Mouse (Mus musculus) liver, embryonic 12.5 days (tissue): ENCODE measurements around the gene Myo15b. TPM values are rescaled to one million over a fixed set of nuclear protein-coding genes. Genes with fewer than 3 reads are reported as not detected.
A peak's percentile ranks its signal among the peaks of the same experiment; 100 is the strongest.

Experiments used
- ATAC-seq: fragments of 200-750 bp; cut with Nextera tagmentation; 2 replicates; pipeline ENCODE4 v1.8.0; 2017; ENCODE audit warnings: moderate number of reproducible peaks, mild to moderate bottlenecking, moderate library complexity
- H3K27ac ChIP-seq: fragments of 300-500 bp; sonication (generic); 2 replicates; pipeline ENCODE4 v1.5.1; 2016; ENCODE audit warnings: mild to moderate bottlenecking
- H3K27me3 ChIP-seq: fragments of 300-500 bp; sonication (generic); replicated peaks from 2 replicates; pipeline ENCODE4 v1.6.1; 2016; ENCODE audit warnings: mild to moderate bottlenecking, moderate library complexity
- H3K36me3 ChIP-seq: fragments of 300-500 bp; sonication (generic); 2 replicates; pipeline ENCODE4 v1.6.1; 2016; ENCODE audit warnings: mild to moderate bottlenecking, moderate library complexity
- H3K4me1 ChIP-seq: fragments of 300-500 bp; sonication (generic); 2 replicates; pipeline ENCODE4 v1.6.1; 2016
- H3K4me2 ChIP-seq: fragments of 300-500 bp; sonication (generic); 2 replicates; pipeline ENCODE4 v1.6.1; 2016; ENCODE audit warnings: mild to moderate bottlenecking, moderate library complexity
- H3K4me3 ChIP-seq: fragments of 300-500 bp; sonication (generic); 2 replicates; pipeline ENCODE4 v1.5.1; 2016; ENCODE audit warnings: mild to moderate bottlenecking, moderate library complexity
- H3K9ac ChIP-seq: fragments of 300-500 bp; sonication (generic); 2 replicates; pipeline ENCODE4 v1.6.1; 2016; ENCODE audit warnings: mild to moderate bottlenecking, moderate library complexity
- H3K9me3 ChIP-seq: fragments of 300-500 bp; sonication (generic); replicated peaks from 2 replicates; pipeline ENCODE4 v1.6.1; 2016; ENCODE audit warnings: mild to moderate bottlenecking, moderate library complexity
- WGBS: fragments of 180-500 bp; shearing (Covaris S2); methylation state at CpG from one replicate; pipeline ENCODE4 v1.1.7; 2016; ENCODE audit not compliant: insufficient replicate concordance; 5-methylcytosine and 5-hydroxymethylcytosine counted together
- polyA plus RNA-seq: library from polyadenylated mRNA; unstranded; fragments of >200 nt; fragmentation: Nextera tagmentation; extraction: Ambion mirVana; gene quantifications from 2 replicates; pipeline ENCODE4 v1.2.1, GENCODE M21; 2016

Myo15b gene
- 0.38 and 0.83 TPM in 2 replicates for polyA plus RNA-seq

DNA sequence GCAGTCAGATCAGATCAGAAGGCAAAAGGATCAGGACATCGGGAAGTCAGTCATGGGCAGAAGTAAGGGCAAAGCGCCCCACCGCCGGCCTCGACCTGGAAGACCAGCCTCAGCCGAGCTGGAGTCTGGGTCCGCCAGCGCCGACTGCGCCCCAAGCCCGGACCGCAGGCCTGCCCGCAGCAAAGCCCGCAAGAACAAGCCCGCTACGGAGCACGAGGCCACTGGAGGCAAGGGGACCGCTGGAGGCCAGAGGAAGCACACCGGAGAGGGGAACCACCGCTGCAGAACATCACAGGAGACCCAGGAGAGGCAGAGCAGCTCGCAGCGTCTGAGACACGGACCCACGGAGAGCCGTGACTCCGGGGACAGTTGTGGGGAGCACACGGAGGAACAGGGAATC, at the start of gene Myo15b:
Myo15b (plus strand) TSS at position 53 of the 400 bp plus-strand sequence.
- peaks cover 83% of the 10 kb centered on the region for H3K27me3 ChIP-seq
- H3K9ac ChIP-seq = peak within 1 kb of the TSS; percentile 27; the same call in 1 of the 2 replicates

DNA sequence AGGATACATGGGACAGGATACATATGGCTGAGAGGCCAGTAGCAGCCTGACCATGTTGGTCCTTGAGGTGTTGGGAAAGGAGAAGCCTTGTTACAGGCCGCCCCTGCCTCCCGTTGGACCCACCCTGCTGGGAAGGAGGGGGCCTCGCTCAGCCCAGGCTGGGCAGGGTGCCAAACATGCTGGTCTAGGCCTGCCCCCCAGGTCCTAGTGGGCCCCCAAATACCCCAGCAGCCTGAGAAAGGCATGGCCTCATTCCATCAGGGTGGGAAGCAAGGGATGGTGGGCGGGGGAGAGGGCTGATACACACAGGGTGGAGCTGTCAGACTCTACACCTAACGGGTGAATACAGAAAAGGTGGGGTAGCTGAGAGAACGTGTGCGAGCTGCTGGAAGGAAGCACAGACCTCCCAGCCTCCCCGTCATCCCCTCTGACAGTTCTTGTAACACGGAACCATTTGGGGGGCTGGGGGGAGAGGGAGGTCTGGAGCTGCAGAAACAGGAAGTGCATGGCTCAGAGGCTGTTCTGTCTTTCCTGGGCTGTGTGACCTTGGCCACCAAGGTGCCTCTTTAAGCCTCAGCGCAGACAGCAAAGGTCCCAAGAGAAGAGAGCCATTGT, 49.4 kb upstream of the Myo15b start:
- H3K4me2 ChIP-seq = peak overlapping the region; percentile 99
- no peak overlapping the region for H3K4me3 ChIP-seq
- H3K4me1 ChIP-seq = peaks cover 91% of the 10 kb centered on the region
- 33% methylated on average over 10 of the region's 10 CpGs for WGBS
- no peaks in the 10 kb centered on the region for H3K27me3 ChIP-seq
- no peaks in the 10 kb centered on the region for H3K9me3 ChIP-seq
- H3K36me3 ChIP-seq = peaks cover 58% of the 10 kb centered on the region
- peak overlapping the region; percentile 40 for H3K9ac ChIP-seq
- H3K27ac ChIP-seq = peak overlapping the region; percentile 57
- no peak for ATAC-seq

More for the DNA sequence above, at the start of gene Myo15b:
- Histone ChIP-seq H3K36me3 (peaks cover 27% of the 10 kb centered on the region), H3K4me2 (peak within 1 kb of the TSS; percentile 73), H3K9me3 (0 out of 2 replicates have a peak, but pooled peaks cover 7% of the 10 kb centered on the region), H3K4me3 (peak within 1 kb of the TSS; percentile 49), H3K4me1 (peaks cover 14% of the 10 kb centered on the region), H3K27ac (no peak within 1 kb of the TSS)
- 13% methylated on average over 27 of the region's 27 CpGs for WGBS
- ATAC-seq = no peak

DNA sequence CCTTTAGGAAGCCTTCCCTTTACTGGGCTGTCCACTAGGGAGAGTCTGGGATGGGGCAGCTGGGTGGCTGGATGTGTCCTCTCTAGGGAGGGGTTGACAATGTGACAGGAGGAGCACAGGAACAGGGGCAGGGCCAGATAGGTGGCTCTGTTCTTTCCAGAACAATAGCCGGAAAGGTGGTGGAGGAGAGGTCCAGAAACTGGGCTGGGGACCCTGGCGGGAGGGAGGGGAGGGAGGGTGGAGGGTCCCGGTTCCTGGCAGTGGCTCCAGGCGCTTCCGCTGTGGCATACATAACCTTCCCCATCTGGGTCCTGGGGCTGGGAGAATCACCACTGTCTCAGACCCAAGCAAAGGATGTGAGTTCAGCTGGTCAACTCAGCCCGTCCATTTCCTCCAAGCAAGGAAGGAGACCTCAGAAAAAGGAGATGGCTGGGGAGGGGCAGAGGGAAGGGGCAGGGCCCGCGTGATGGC, 48.9 kb upstream of the Myo15b start:
- ATAC-seq = no peak
- Histone ChIP-seq H3K27me3 (no peaks in the 10 kb centered on the region), H3K4me2 (peak overlapping the region; percentile 99), H3K9me3 (no peaks in the 10 kb centered on the region), H3K36me3 (peaks cover 54% of the 10 kb centered on the region), H3K9ac (peak overlapping the region; percentile 40), H3K27ac (peak overlapping the region; percentile 57), H3K4me3 (no peak overlapping the region), H3K4me1 (peaks cover 90% of the 10 kb centered on the region)
- WGBS = 50% methylated on average over 8 of the region's 8 CpGs

GRCm38 (mm10) chr11:115810377-115810776, 47.8 kb upstream of the Myo15b start:
- H3K4me3 ChIP-seq = no peak overlapping the region

DNA sequence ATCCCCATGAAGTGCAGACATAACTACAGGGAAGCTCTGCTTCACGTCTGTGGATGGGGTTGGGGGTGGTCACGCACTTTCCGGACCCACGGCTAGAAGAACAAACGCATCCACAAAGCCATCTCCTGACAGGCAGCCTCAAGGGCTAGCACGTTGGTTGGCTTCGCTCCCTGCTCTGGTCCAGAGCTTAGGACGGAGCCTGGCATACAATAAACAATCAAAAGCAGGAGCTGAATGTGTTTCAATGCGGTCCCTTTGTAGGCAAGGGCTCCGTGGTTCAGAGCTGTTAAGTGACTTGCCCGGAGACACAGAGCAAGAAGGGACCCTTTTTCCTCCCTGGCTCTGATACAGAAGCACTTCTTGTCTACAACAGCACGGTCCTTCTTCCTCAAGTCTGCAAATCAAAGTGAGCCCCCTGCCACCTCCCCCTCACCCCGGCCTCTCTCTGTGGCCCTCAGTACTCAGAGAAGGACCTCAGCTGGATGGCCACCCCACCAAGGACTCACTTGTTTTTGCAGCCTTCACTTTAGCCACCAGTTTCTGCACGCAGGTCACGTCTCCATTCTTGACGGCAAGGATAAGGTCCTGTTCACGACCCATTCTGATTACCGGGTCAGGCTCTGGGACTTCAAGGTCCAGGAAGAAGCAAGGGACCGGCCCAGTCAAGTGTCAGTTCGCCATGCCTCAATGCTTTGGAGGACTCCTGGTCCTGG, 46.7 kb upstream of the Myo15b start:
- H3K9me3 ChIP-seq = no peaks in the 10 kb centered on the region
- 79% methylated on average over 20 of the region's 20 CpGs for WGBS
- peak overlapping the region; percentile 99 for H3K4me2 ChIP-seq
- H3K27ac ChIP-seq = no peak overlapping the region
- peak overlapping the region; percentile 90 for H3K9ac ChIP-seq
- H3K4me1 ChIP-seq = peaks cover 87% of the 10 kb centered on the region
- H3K36me3 ChIP-seq = peaks cover 40% of the 10 kb centered on the region
- no peak for ATAC-seq
- peak overlapping the region; percentile 93 for H3K4me3 ChIP-seq
- H3K27me3 ChIP-seq = no peaks in the 10 kb centered on the region

More at GRCm38 (mm10) chr11:115810377-115810776, 47.8 kb upstream of the Myo15b start:
- Histone ChIP-seq H3K36me3 (peaks cover 43% of the 10 kb centered on the region), H3K9me3 (no peaks in the 10 kb centered on the region), H3K4me1 (peaks cover 87% of the 10 kb centered on the region), H3K4me2 (peak overlapping the region; percentile 99), H3K9ac (no peak overlapping the region), H3K27ac (peak overlapping the region; percentile 57; the same call in 1 of the 2 replicates), H3K27me3 (no peaks in the 10 kb centered on the region)
- 75% methylated on average over 14 of the region's 14 CpGs for WGBS
- no peak for ATAC-seq

DNA sequence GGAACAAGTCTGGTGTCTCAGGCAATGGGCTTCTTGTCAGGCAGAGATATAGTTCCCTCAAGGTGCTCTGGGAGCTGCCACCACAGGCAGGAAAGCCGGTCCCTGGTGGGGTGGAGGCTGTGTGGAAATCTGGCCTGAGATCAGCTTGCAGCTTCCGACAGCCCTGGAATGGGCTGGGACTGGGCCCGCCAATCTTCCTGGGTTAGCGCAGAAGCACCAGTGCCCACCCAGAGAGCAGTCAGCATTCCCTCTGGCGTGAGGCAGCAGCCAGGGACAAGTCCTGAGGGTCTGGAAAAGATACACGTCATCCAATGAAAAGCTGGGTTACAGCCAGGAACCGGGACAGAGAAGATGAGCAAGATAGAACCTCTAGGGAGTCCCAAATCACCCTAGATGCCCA, 46.1 kb upstream of the Myo15b start:
- Histone ChIP-seq H3K9me3 (no peaks in the 10 kb centered on the region), H3K27ac (peak overlapping the region; percentile 82; the same call in 1 of the 2 replicates), H3K9ac (peak overlapping the region; percentile 90), H3K36me3 (peaks cover 40% of the 10 kb centered on the region), H3K4me2 (peak overlapping the region; percentile 99), H3K4me3 (peak overlapping the region; percentile 93), H3K4me1 (peaks cover 81% of the 10 kb centered on the region), H3K27me3 (no peaks in the 10 kb centered on the region)
- 63% methylated on average over 7 of the region's 7 CpGs for WGBS
- ATAC-seq = no peak

GRCm38 (mm10) chr11:115812533-115813420, 45.4 kb upstream of the Myo15b start:
- WGBS = 10% methylated on average over 28 of the region's 28 CpGs
- no peaks in the 10 kb centered on the region for H3K9me3 ChIP-seq
- peak overlapping the region; percentile 99 for H3K4me2 ChIP-seq
- H3K4me3 ChIP-seq = peak overlapping the region; percentile 93
- H3K36me3 ChIP-seq = peaks cover 39% of the 10 kb centered on the region
- peak; percentile 15; the same call in 1 of the 2 replicates for ATAC-seq
- peak overlapping the region; percentile 82 for H3K27ac ChIP-seq
- H3K4me1 ChIP-seq = peaks cover 75% of the 10 kb centered on the region
- H3K9ac ChIP-seq = peak overlapping the region; percentile 90
- no peaks in the 10 kb centered on the region for H3K27me3 ChIP-seq

DNA sequence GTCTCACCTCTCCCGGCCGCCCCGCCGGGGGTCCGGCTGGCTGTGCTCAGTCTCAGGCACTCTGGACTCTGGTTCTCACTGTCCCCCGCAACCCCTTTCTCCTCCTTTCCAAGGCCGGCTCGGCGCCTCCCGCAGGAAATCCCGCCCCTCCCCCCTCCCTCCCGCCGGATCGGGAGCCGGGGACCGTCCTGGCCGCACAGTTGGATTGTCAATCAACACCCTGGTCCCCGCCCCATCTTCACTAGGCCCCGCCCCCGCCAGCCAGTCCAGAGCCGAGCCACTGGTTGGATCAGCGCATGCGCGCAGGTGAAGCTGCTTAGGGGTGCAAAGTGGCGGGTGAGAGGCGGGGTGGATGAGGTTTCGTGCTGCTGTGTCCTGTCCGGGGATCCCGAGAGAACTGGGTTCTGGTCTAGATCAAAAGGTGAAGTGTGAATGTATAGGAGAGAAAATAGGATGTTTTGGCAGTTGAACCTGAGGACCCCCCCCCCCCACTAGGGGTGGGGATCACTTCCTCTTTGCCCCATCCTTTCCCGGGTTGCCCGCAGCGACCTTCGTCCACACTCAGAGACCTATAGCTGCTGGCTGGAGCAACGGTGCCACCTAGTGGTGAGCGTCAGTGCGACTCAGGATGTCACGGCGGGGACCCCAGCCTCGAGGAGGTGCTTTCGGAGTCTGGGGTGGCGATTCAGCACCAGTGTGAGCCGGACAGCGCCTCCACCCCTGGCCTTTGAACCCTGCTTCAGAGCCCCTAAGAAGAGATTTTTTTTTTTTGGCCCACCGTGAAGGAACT, 44.5 kb upstream of the Myo15b start, which contains the start of gene Caskin2:
Caskin2 (minus strand) TSS at position 133 of the 790 bp plus-strand sequence.
- ATAC-seq = peak; percentile 90
- Histone ChIP-seq H3K9ac (peak within 1 kb of the TSS; percentile 90), H3K4me3 (peak within 1 kb of the TSS; percentile 93), H3K4me2 (peak within 1 kb of the TSS; percentile 99), H3K9me3 (no peaks in the 10 kb centered on the region), H3K4me1 (peaks cover 65% of the 10 kb centered on the region), H3K27me3 (no peaks in the 10 kb centered on the region), H3K36me3 (peaks cover 44% of the 10 kb centered on the region), H3K27ac (peak within 1 kb of the TSS; percentile 82)
- under 1% methylated on average over 44 of the region's 44 CpGs for WGBS

DNA sequence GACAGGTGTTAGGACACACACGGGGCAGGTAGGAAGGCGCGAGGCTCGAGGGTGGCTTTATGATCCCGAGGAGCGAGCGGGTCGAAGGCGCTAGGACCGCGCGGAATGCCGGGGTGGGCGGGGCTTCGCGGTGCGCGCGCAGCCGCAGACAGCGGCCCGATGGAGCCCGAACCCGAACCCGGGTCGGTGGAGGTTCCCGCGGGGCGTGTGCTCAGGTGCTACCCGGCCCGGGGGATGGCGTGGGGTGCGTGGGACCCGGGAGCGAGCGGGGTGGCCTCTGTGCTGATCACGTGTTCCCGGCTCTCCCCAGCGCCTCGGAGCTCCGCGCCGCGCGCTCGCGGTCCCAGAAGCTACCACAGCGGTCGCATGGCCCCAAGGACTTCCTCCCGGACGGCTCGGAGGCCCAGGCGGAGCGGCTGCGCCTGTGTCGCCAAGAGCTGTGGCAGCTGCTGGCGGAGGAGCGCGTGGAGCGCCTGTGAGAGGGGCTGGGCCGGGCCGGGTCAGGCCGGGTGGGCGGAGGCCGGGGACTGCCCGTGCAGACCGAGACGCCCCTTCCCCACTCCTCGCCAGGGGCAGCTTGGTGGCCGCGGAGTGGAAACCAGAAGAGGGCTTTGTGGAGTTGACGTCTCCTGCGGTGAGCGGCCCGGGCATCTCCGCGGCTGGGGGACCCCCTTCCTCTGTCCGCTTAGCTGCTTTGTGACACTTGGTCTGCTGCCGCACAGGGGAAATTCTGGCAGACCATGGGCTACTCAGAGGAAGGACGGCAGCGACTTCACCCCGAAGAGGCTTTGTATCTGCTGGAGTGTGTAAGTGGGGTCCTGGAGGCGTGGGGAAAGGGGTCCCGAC, 43.4 kb upstream of the Myo15b start, which contains the start of gene Tsen54:
Tsen54 (plus strand) TSS at position 120 of the 846 bp plus-strand sequence.
- H3K9me3 ChIP-seq = no peaks in the 10 kb centered on the region
- peaks cover 52% of the 10 kb centered on the region for H3K36me3 ChIP-seq
- H3K9ac ChIP-seq = peak within 1 kb of the TSS; percentile 90
- peak within 1 kb of the TSS; percentile 82 for H3K27ac ChIP-seq
- WGBS = under 1% methylated on average over 84 of the region's 84 CpGs
- H3K4me2 ChIP-seq = peak within 1 kb of the TSS; percentile 99
- H3K4me1 ChIP-seq = peaks cover 54% of the 10 kb centered on the region
- H3K27me3 ChIP-seq = no peaks in the 10 kb centered on the region
- H3K4me3 ChIP-seq = peak within 1 kb of the TSS; percentile 93
- ATAC-seq = peak; percentile 65

DNA sequence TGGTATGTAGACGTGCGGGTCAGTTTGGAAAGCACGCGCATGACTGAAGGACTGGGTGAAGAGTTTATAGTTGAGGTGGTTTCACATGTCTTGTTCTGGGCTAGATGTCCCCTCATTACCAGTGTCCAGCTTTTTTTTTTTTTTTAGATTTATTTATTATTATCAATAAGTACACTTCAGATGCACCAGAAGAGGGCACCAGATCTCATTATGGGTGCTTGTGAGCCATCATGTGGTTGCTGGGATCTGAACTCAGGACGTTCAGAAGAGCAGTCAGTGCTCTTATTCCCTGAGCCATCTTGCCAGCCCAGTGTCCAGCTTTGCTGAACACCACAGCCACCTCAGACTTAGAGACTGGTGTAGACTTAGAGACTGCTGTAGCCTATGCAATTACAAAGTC, 40.9 kb upstream of the Myo15b start:
- H3K36me3 ChIP-seq = peaks cover 59% of the 10 kb centered on the region
- 85% methylated on average over 5 of the region's 5 CpGs for WGBS
- no peaks in the 10 kb centered on the region for H3K9me3 ChIP-seq
- H3K27ac ChIP-seq = no peak overlapping the region
- H3K4me3 ChIP-seq = no peak overlapping the region
- H3K9ac ChIP-seq = no peak overlapping the region
- no peak for ATAC-seq
- H3K4me1 ChIP-seq = peaks cover 29% of the 10 kb centered on the region
- no peak overlapping the region for H3K4me2 ChIP-seq
- H3K27me3 ChIP-seq = no peaks in the 10 kb centered on the region
